Mouse (Mus musculus) erythroblast, embryonic 14.5 days (primary cell): Measurements from ENCODE around the gene Obp2b.
"Not testable (repeated sequence)": the region's sequence is repeated elsewhere in the genome, so short reads cannot be mapped to it uniquely, and the experiment has no call there.

Source experiments
- GATA1 ChIP-seq: IDR thresholded peaks from 2 replicates; pipeline ENCODE4 v1.6.1; 2012; ENCODE audit warnings: low read length, inconsistent platforms, mixed read lengths
- TAL1 ChIP-seq: IDR thresholded peaks from 3 replicates; pipeline ENCODE4 v1.6.1; 2012; ENCODE audit warnings: low read length, inconsistent platforms, mixed read lengths

GRCm38 (mm10) chr2:25709056-25709455 lies 27.8 kb upstream of the Obp2b start:
- not testable (repeated sequence) for TF ChIP-seq GATA1, TAL1
